Mouse (Mus musculus): ENCODE data around the gene Gm42791.

DNA sequence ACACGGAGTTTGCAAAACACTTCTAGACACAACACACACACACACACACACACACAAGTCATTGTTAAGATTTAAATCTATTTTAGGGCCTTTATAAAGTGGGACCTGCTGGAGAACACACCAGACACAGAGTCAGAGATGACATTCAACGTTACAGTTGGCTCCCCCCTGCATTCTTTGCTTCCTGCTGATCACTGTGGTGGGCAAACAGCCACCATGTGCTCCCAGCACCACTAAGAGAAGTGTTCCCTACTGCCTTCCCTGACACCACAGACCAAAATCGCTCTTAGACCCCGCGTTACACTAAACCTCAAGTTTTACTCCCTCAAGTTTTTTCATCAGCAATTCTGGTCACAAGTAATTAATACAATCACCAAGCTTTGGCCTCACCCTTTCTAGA is 26.8 kb downstream of the Gm42791 start:
- TF ChIP-seq CTCF (IDR thresholded peaks at IDR 0.05; ENCODE audit: extremely low read depth, insufficient read length, insufficient replicate concordance, low read depth, low read length) (no peak), POLR2A (IDR thresholded peaks at IDR 0.05; ENCODE audit: low read depth, low read length) (no peak)
